Mouse (Mus musculus): ENCODE results near the gene Galnt10.

DNA sequence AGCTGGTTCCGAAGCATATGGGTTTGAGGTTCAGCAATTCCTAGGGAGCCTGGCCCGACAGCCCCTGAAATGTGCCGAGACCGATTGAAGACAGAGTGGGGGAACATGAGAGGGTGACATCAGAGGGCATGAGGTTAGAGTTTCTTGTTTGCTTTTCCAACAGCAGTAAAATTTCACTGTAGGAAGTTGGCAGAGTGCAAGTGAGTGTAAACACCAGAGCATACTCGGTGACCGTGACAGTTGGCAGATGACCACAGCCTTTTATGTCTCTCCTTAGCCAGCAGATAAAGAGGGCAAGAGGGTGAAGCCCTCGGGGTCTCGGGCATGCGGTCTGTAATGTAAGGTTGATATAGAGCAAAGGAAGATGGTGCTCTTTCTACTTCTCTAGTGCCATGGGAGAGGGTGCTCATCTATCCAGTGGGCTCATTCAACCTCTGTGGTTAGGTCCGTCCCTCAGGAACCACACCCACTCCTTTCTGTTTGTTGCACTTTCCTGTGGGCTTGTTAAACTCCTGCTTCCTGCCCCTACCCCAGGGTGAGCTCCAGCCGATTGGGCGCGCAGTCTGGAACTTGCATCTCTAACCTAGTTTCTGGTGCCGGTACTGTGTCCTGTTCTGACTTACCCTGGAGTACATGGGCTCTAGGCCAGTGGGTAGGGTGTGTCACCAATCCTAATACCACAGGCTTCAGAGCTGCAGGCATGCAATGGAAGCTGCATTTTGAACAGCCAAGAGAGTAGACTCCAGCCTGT is 43.1 kb downstream of the Galnt10 start:
- TF ChIP-seq POLR2A (IDR thresholded peaks at IDR 0.05; ENCODE audit: low read depth, low read length) (no peak), CTCF (IDR thresholded peaks at IDR 0.05; ENCODE audit: extremely low read depth, insufficient read length, insufficient replicate concordance, low read depth, low read length) (no peak)
